Mouse (Mus musculus) fibroblast of lung, adult 2 months (primary cell): ENCODE measurements around the gene Gm14137.

Experiments used
- DNase-seq: peaks from one replicate; pipeline ENCODE4 v3.0.0-alpha.2; 2011; ENCODE audit warnings: low read depth

The Gm14137 gene

DNA sequence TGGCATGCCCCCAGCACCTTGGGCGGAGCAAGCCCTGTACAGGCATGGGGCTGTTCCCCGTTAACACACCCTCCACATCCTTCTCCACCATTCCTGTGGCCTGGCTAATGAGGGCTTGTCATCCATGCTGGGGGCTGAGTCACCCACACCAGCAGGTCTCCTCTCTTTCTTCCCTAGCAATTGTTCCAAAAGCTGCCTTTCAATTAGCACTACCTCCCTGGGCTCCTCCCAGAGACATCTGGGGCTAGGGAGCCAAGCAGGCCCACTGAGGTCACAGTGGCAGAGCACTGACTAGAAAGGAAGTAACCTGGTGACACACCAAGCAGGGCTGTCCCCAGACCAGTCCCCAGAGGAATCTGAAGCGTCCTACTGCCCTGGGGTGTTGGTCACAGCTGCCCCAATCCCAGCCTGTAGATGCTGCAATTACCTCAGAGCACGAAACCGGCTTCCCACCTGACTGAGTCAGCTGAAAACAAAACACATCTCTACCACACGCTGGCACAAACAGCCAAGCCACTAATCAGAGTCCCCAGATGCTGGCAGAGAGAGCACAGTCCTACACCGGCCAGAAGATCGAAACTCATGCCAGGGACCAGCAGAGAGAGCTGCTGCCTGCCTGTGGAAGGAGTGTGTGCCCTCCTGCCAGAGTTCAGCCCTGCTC is at the start of gene Gm14137:
TSS of gene Gm14137 (plus strand) at position 519 of the 661 bp plus-strand sequence.
- DNase-seq: peak; percentile 88

DNA sequence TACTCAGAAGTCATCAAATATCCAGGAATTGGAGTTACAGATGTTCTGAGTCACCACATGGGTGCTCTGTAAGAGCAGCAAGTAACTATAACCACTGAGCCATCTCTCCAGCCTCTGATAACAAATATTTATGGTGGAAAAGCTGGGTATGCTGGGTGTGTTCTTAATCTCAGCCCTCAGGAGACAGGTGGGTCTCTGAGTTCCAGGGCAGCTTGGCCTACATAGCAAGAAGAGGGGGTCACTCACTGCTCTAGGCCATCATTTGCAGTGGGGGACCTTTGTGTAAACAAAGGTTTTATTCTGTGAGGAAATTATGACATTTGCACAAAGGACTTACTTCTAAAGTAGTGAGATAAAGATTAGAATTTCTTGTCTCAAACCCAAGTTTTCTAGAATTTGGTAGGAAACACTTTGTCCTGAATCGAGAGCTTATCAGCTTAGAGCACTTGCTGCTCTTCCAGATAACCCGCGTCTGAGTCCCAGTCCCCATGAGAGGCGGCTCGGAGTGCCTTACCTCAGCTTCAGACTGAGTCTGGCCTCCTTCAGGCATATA is 37.9 kb upstream of the Gm14137 start:
- DNase-seq: no peak

DNA sequence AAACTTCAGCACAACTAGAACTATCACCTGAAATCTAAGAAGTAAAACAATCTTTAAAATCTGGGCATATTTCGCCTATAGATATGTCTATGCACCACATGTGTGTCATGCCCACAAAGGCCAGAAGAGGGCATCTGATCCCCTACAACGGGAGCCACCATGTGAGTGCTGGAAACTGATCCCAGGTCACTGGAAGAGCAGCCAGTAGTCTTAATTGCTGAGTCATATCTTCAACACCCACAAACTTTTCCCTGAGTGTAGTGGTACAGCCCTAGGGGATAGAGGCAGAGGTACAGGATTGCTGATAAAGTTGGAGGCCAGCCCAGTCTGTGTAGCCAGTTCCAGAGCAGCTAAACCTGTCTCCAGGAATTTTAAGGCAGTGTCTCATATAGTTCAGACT is 29.1 kb upstream of the Gm14137 start:
- no peak for DNase-seq

GRCm38 (mm10) chr2:119146435-119146834 is 27.9 kb upstream of the Gm14137 start:
- no peak for DNase-seq

GRCm38 (mm10) chr2:119147160-119147678 is 27.1 kb upstream of the Gm14137 start:
- no peak for DNase-seq

GRCm38 (mm10) chr2:119147775-119148174 is 26.5 kb upstream of the Gm14137 start:
- no peak for DNase-seq

- no peak for DNase-seq
Observed at GRCm38 (mm10) chr2:119152255-119152654, 22.1 kb upstream of the Gm14137 start.

DNA sequence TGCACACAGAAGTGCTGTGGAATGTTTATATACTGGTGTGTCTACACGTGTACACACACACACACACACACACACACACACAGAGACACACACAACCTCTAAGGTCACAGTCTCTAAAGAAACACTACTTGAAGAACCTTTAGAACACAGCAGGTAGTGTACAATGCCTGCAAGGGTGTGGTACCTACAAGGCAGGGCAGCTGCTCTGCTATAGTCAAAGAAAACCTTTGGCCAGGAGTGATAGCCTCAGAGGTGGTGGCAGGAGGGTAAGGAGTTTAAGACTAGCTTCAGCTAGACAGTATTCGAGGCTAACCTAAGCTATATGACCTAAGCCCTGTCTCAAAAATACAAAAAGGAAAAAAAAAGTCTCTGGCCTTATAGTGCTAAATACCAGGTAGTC is 19.6 kb upstream of the Gm14137 start:
- DNase-seq: no peak

DNA sequence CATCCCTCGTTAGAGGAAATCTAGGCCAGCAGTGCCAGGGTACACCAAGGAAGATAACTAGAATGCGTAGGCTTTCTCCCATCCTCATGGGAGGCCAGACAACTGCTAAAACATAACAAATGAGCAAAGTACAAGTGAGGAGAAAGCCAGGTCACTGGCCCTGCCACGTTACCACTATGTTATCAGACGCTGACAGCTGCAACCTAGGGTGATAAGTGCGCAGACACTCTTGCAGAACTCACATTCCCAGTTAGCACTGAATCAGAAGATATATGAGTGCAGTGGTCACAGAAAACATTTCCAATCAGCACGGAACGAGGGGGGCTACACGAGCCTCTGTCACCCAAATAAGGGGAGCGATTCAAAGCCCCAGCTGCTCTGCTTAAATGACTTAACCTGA is 18.9 kb upstream of the Gm14137 start:
- DNase-seq: no peak

- no peak for DNase-seq
Observed at GRCm38 (mm10) chr2:119156081-119156680, 18.1 kb upstream of the Gm14137 start.

- DNase-seq: peak; percentile 73
Observed at GRCm38 (mm10) chr2:119156681-119157572, 17.4 kb upstream of the Gm14137 start, which contains the start of gene Rmdn3. Gene Rmdn3, minus strand, starts transcription at chr2:119157034.

DNA sequence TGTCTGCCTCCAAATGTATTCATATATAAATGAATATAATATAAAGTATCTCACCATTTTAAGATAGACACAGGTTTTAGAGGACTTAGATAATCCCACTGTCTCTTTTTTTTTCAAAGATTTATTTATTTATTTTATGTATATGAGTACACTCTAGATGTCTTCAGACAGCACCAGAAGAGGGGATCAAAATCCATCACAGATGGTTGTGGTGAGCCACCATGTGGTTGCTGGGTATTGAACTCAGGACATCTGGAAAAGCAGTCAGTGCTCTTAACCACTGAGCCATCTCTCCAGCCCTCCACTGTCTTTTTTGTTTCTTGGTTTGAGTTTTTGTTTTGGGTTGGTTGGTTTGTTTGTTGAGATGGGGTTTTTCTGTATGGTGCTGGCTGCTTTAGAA is 16.5 kb upstream of the Gm14137 start:
- no peak for DNase-seq

DNA sequence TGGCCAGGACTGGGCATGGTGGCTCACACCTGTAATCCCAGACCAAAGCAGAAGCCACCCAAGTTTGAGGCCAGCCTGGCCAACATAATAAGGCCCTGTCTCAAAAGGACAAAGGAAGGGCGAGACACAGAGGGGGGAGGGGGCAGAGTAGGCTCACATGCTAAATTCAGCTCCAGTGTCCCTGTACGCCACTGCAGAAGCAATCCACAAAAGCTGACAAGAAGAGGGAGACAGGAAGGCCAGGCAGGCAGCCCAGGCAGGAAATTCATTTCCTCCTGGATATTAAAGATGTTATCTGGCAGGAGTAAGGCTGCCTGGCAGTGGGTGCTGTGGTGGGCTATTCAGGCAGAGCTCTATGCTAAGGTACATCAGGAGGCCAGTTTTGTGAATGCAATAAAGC is 13.1 kb upstream of the Gm14137 start:
- DNase-seq: no peak

GRCm38 (mm10) chr2:119163135-119163534 is 11.2 kb upstream of the Gm14137 start:
- no peak for DNase-seq

- DNase-seq: no peak
Observed at GRCm38 (mm10) chr2:119163999-119164398, 10.3 kb upstream of the Gm14137 start.

DNA sequence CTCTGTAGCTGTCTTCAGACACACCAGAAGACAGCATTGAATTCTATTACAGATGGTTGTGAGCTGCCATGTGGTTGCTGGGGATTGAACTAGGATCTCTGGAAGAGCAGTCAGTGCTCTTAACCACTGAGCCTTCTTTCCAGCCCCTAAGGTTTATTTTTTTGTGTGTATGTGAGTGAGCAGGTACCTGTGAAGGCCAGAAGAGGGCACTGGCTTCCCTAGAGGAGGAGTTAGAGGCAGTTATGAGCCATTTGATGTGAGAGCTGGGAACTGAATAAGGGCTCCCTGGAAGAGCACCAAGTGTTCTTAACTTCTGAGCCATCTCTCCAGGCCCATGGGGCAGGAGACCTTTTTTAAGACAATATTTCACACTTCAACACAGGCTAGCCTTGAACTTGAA is 8.9 kb upstream of the Gm14137 start:
- DNase-seq: no peak

DNA sequence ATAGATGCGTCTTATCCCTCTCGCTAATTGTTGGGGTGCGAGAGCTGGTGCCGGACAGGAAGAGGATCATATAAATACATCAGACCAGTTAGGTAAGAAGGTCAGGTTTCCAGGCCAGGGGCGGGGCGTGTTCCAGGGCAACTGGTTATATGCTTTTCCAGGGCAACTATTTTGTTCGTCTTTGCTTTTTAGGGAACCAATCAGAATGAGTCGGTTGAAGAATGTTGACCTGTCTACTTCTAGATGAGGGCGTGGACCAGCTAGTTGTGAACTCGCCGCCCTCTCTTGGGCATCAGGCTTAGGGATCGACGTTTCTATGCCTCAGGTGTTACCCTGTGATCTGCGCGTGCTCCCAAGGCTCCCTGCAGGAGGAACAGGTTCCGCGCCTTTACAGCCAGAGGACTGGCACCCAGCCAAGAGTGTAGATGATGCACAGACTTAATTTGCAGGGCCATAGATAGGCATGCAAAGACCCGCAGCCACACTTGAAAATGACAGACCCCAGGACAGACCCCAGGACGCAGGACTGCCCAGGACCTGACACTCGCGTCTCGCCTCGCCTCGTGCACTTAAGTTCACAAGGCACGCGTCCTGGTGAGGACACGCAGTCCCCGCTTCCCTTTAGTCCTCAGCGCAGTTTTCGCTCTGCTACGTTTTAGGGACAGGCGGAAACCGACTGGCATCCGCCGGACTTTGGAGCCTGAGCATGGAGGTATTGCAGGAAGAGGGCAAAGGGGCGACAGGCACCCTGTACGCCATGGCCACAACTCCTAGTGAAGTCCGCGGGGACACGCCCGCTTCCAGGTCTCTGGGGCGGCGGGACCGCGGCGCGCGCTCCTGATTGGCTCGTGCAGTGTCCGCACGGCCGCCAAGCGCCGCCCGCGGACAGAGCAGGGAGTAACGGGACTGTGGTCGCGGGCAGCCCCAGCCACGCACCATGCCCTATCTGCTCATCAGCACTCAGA is 7.1 kb upstream of the Gm14137 start, which contains the start of gene Gchfr:
TSS of gene Gchfr (plus strand) at position 873 of the 965 bp plus-strand sequence.
- no peak for DNase-seq

DNA sequence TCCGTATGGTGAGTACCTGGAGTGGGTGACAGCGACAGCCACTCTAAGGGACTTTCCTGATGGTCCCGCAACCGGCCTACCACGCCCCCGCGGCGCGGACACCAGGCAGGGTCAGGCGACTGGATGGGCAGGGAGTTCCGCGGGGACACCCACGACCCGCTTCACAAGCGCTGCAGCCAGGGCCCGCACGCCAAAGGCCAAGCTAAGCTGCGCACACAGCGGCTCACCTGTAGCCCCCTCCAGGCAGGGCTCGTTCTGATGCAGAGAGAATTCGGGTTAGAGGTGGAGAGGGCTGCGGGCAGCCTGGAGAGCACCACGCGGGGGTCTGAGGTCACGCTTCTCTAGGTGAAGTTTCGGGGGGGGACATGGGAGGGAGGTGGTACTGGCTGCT is 6.4 kb upstream of the Gm14137 start:
- DNase-seq: no peak

DNA sequence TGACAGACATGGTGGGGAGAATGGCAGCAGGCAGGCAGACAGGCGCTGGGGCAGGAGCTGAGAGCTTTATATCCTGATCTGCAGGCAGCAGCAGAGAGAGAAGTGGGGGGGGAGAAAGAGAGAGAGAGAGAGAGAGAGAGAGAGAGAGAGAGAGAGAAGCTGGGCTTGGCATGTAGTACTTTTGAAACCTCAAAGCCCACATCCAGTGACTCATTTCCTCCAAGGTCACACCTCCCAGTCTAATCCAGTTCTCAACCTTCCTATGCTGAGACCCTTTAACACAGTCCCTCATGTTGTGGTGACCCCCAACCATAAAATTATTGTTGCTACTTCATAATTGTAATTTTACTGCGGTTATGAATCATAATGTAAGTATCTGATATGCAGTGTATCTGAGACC is 4.0 kb upstream of the Gm14137 start:
- DNase-seq: no peak

- DNase-seq: no peak
Observed at GRCm38 (mm10) chr2:119171574-119171973, 2.7 kb upstream of the Gm14137 start.

- DNase-seq: no peak
Observed at GRCm38 (mm10) chr2:119172446-119172845, 1.9 kb upstream of the Gm14137 start.
